Mouse (Mus musculus) sigmoid colon, adult 10 weeks (tissue): ENCODE measurements around the gene Jph3. TPM values are rescaled to one million over a fixed set of nuclear protein-coding genes. Genes with fewer than 3 reads are reported as not detected.

ENCODE experiments used
- polyA plus RNA-seq: library from polyadenylated mRNA; stranded (reverse); fragments of 350-450 nt; fragmentation: Illumina TruSeq; extraction: RNeasy Lipid Tissue Mini Kit (QIAGEN cat#74804); gene quantifications from one replicate; pipeline ENCODE4 v1.2.3, GENCODE M21; 2014; ENCODE audit warnings: low read depth, low replicate concordance

Gene Jph3
- not detected for polyA plus RNA-seq

GRCm38 (mm10) chr8:121729323-121729722, at the start of gene Jph3:
Gene Jph3 (plus strand): TSS chr8:121729623.

GRCm38 (mm10) chr8:121829048-121829776, 99.8 kb downstream of the Jph3 start, which contains the start of gene Klhdc4:
Gene Klhdc4 (minus strand): TSS chr8:121829569.

Other genes with a start within 250 kb of the Jph3 start
- not detected for gene 1700018B08Rik, start 185.3 kb upstream of the Jph3 start, polyA plus RNA-seq
- gene Fbxo31, start 150.8 kb upstream of the Jph3 start, polyA plus RNA-seq: 4.9 TPM
- 43.5 TPM for gene Map1lc3b, start 139.3 kb upstream of the Jph3 start, polyA plus RNA-seq
- gene Zcchc14, start 76.7 kb upstream of the Jph3 start, polyA plus RNA-seq: 22.1 TPM
- gene Klhdc4, start 99.9 kb downstream of the Jph3 start, polyA plus RNA-seq: 2.6 TPM
- 1.4 TPM for gene Slc7a5, start 178.1 kb downstream of the Jph3 start, polyA plus RNA-seq
- gene Car5a, start 215.3 kb downstream of the Jph3 start, polyA plus RNA-seq: not detected
- gene Banp, start 220.1 kb downstream of the Jph3 start, polyA plus RNA-seq: 3.9 TPM